Mouse (Mus musculus): ENCODE results near the gene AU018091.

- TF ChIP-seq CTCF (IDR thresholded peaks at IDR 0.05; ENCODE audit: low read depth), result no peak
- no peak for TF ChIP-seq EP300 (IDR thresholded peaks at IDR 0.05; ENCODE audit: low read depth)
Observed at GRCm38 (mm10) chr7:3195850-3196249, 26.8 kb upstream of the AU018091 start.
